Mouse (Mus musculus) neural tube, embryonic 14.5 days (tissue): ENCODE data around the gene Fryl. TPM values are rescaled to one million over a fixed set of nuclear protein-coding genes. Genes with fewer than 3 reads are reported as not detected.

Experiments
- ATAC-seq: fragments of 200-750 bp; cut with Nextera tagmentation; 2 replicates; pipeline ENCODE4 v1.8.0; 2017; ENCODE audit warnings: low read depth, mild to moderate bottlenecking, moderate TSS enrichment, moderate library complexity
- H3K27ac ChIP-seq: fragments of 300-500 bp; sonication (generic); 2 replicates; pipeline ENCODE4 v1.5.1; 2014; ENCODE audit warnings: low read depth, mild to moderate bottlenecking, control low read depth, low read length, moderate library complexity, mixed read lengths
- H3K27me3 ChIP-seq: fragments of 300-500 bp; sonication (generic); 2 replicates; pipeline ENCODE4 v1.6.1; 2014; ENCODE audit warnings: low read length; ENCODE audit not compliant: control insufficient read depth, insufficient read depth
- H3K36me3 ChIP-seq: fragments of 300-500 bp; sonication (generic); 2 replicates; pipeline ENCODE4 v1.6.1; 2014; ENCODE audit warnings: low read length, mixed read lengths; ENCODE audit not compliant: control insufficient read depth, insufficient read depth
- H3K4me1 ChIP-seq: fragments of 300-500 bp; sonication (generic); 2 replicates; pipeline ENCODE4 v1.6.1; 2014; ENCODE audit warnings: low read length; ENCODE audit not compliant: control insufficient read depth, insufficient read depth
- H3K4me2 ChIP-seq: fragments of 300-500 bp; sonication (generic); 2 replicates; pipeline ENCODE4 v1.6.1; 2014; ENCODE audit warnings: mild to moderate bottlenecking, low read depth, low read length, control low read depth
- H3K4me3 ChIP-seq: fragments of 300-500 bp; sonication (generic); 2 replicates; pipeline ENCODE4 v1.5.1; 2014; ENCODE audit warnings: low read depth, low read length, control low read depth, mixed read lengths
- H3K9ac ChIP-seq: fragments of 300-500 bp; sonication (generic); replicated peaks from 2 replicates; pipeline ENCODE4 v1.6.1; 2014; ENCODE audit warnings: low read depth, mild to moderate bottlenecking, control low read depth, low read length, mixed read lengths
- H3K9me3 ChIP-seq: fragments of 300-500 bp; sonication (generic); 2 replicates; pipeline ENCODE4 v1.6.1; 2016; ENCODE audit warnings: low read length; ENCODE audit not compliant: control insufficient read depth
- WGBS: fragments of 180-500 bp; shearing (Covaris S2); extraction: QIAGEN DNeasy Blood & Tissue Kit; methylation state at CpG from one replicate; pipeline ENCODE4 v1.1.7; 2014; 5-methylcytosine and 5-hydroxymethylcytosine counted together
- polyA plus RNA-seq: library from polyadenylated mRNA; unstranded; fragments of >200 nt; fragmentation: Nextera tagmentation; extraction: Ambion mirVana; gene quantifications from 2 replicates; pipeline ENCODE4 v1.2.1, GENCODE M21; 2014

The Fryl gene
- polyA plus RNA-seq, 1 experiment from 2014 or later, result 54.1 TPM

- no peak overlapping the region for H3K4me2 ChIP-seq
- no peak overlapping the region for H3K27ac ChIP-seq
- H3K4me1 ChIP-seq, result no peaks in the 10 kb centered on the region
- no peaks in the 10 kb centered on the region for H3K27me3 ChIP-seq
- no peak overlapping the region for H3K9ac ChIP-seq
- 77% methylated on average over 6 of the region's 6 CpGs for WGBS
- no peak overlapping the region for H3K4me3 ChIP-seq
- H3K36me3 ChIP-seq, result no peaks in the 10 kb centered on the region
- ATAC-seq, result no peak
- no peaks in the 10 kb centered on the region for H3K9me3 ChIP-seq
Measured at GRCm38 (mm10) chr5:73208645-73209044, 47.8 kb downstream of the Fryl start.

- 88% methylated on average over 9 of the region's 9 CpGs for WGBS
- no peaks in the 10 kb centered on the region for H3K36me3 ChIP-seq
- H3K9me3 ChIP-seq, result no peaks in the 10 kb centered on the region
- no peak overlapping the region for H3K27ac ChIP-seq
- no peaks in the 10 kb centered on the region for H3K4me1 ChIP-seq
- H3K4me2 ChIP-seq, result no peak overlapping the region
- no peak for ATAC-seq
- no peak overlapping the region for H3K4me3 ChIP-seq
- no peaks in the 10 kb centered on the region for H3K27me3 ChIP-seq
- H3K9ac ChIP-seq, result no peak overlapping the region
Measured at GRCm38 (mm10) chr5:73206722-73207121, 49.7 kb downstream of the Fryl start.

- Histone ChIP-seq H3K27ac (no peak overlapping the region), H3K4me3 (no peak overlapping the region), H3K36me3 (no peaks in the 10 kb centered on the region), H3K9ac (no peak overlapping the region), H3K27me3 (no peaks in the 10 kb centered on the region), H3K9me3 (no peaks in the 10 kb centered on the region), H3K4me2 (no peak overlapping the region), H3K4me1 (no peaks in the 10 kb centered on the region)
- ATAC-seq, result no peak
- WGBS, result 78% methylated on average over 8 of the region's 8 CpGs
Measured at GRCm38 (mm10) chr5:73205996-73206629, 50.3 kb downstream of the Fryl start.

GRCm38 (mm10) chr5:73205050-73205449 lies 51.4 kb downstream of the Fryl start:
- no peak for ATAC-seq
- no peak overlapping the region for H3K4me3 ChIP-seq
- no peaks in the 10 kb centered on the region for H3K4me1 ChIP-seq
- H3K36me3 ChIP-seq, result no peaks in the 10 kb centered on the region
- no peak overlapping the region for H3K27ac ChIP-seq
- H3K9me3 ChIP-seq, result no peaks in the 10 kb centered on the region
- 87% methylated on average over 3 of the region's 3 CpGs for WGBS
- no peak overlapping the region for H3K9ac ChIP-seq
- H3K4me2 ChIP-seq, result no peak overlapping the region
- no peaks in the 10 kb centered on the region for H3K27me3 ChIP-seq

- Histone ChIP-seq H3K27ac (no peak overlapping the region), H3K4me2 (no peak overlapping the region), H3K36me3 (no peaks in the 10 kb centered on the region), H3K27me3 (no peaks in the 10 kb centered on the region), H3K4me3 (no peak overlapping the region), H3K9me3 (no peaks in the 10 kb centered on the region; the same call in 1 of the 2 replicates), H3K9ac (no peak overlapping the region), H3K4me1 (no peaks in the 10 kb centered on the region)
- no peak for ATAC-seq
- WGBS, result 92% methylated on average over 6 of the region's 6 CpGs
Measured at GRCm38 (mm10) chr5:73202498-73202897, 53.9 kb downstream of the Fryl start.

- Histone ChIP-seq H3K27me3 (no peaks in the 10 kb centered on the region), H3K9me3 (no peaks in the 10 kb centered on the region; the same call in 1 of the 2 replicates), H3K4me2 (no peak overlapping the region), H3K4me1 (no peaks in the 10 kb centered on the region), H3K9ac (no peak overlapping the region), H3K36me3 (no peaks in the 10 kb centered on the region), H3K27ac (no peak overlapping the region), H3K4me3 (no peak overlapping the region)
- no peak for ATAC-seq
- WGBS, result 87% methylated on average over 8 of the region's 8 CpGs
Measured at GRCm38 (mm10) chr5:73202077-73202476, 54.3 kb downstream of the Fryl start.

GRCm38 (mm10) chr5:73200387-73201384 lies 55.7 kb downstream of the Fryl start:
- WGBS, result 89% methylated on average over 16 of the region's 16 CpGs
- H3K9me3 ChIP-seq, result no peaks in the 10 kb centered on the region; the same call in 1 of the 2 replicates
- ATAC-seq, result no peak

GRCm38 (mm10) chr5:73199586-73199985 lies 56.8 kb downstream of the Fryl start:
- H3K36me3 ChIP-seq, result no peaks in the 10 kb centered on the region
- H3K27ac ChIP-seq, result no peak overlapping the region
- no peak overlapping the region for H3K4me2 ChIP-seq
- H3K9me3 ChIP-seq, result no peaks in the 10 kb centered on the region; the same call in 1 of the 2 replicates
- H3K27me3 ChIP-seq, result no peaks in the 10 kb centered on the region
- 89% methylated on average over 2 of the region's 2 CpGs for WGBS
- no peaks in the 10 kb centered on the region for H3K4me1 ChIP-seq
- no peak overlapping the region for H3K9ac ChIP-seq
- H3K4me3 ChIP-seq, result no peak overlapping the region
- ATAC-seq, result no peak

More at GRCm38 (mm10) chr5:73200387-73201384, 55.7 kb downstream of the Fryl start:
- Histone ChIP-seq H3K4me1 (no peaks in the 10 kb centered on the region), H3K27me3 (no peaks in the 10 kb centered on the region), H3K9ac (no peak overlapping the region), H3K36me3 (no peaks in the 10 kb centered on the region), H3K27ac (no peak overlapping the region), H3K4me2 (no peak overlapping the region), H3K4me3 (no peak overlapping the region)

- H3K9me3 ChIP-seq, result no peaks in the 10 kb centered on the region; the same call in 1 of the 2 replicates
- no peak overlapping the region for H3K4me2 ChIP-seq
- 95% methylated on average over 5 of the region's 5 CpGs for WGBS
- H3K9ac ChIP-seq, result no peak overlapping the region
- H3K27me3 ChIP-seq, result no peaks in the 10 kb centered on the region
- no peaks in the 10 kb centered on the region for H3K36me3 ChIP-seq
- ATAC-seq, result no peak
- no peaks in the 10 kb centered on the region for H3K4me1 ChIP-seq
- H3K27ac ChIP-seq, result no peak overlapping the region
- no peak overlapping the region for H3K4me3 ChIP-seq
Measured at GRCm38 (mm10) chr5:73198690-73199089, 57.7 kb downstream of the Fryl start.
